Mouse (Mus musculus) kidney, postnatal 0 days (tissue): ENCODE results near the gene Ptgfrn. TPM values are rescaled to one million over a fixed set of nuclear protein-coding genes. Genes with fewer than 3 reads are reported as not detected.

ENCODE experiments used
- ATAC-seq: fragments of 200-750 bp; cut with Nextera tagmentation; replicated peaks from 2 replicates; pipeline ENCODE4 v1.8.0; 2017; ENCODE audit warnings: low read depth, moderate number of reproducible peaks, moderate TSS enrichment, moderate library complexity; ENCODE audit not compliant: low FRiP score
- DNase-seq: peaks from one replicate; pipeline ENCODE4 v3.0.0-alpha.2; 2016; ENCODE audit warnings: low spot score
- H3K27ac ChIP-seq: fragments of 300-500 bp; sonication (generic); 2 replicates; pipeline ENCODE4 v1.5.1; 2014; ENCODE audit warnings: mild to moderate bottlenecking
- H3K27me3 ChIP-seq: fragments of 300-500 bp; sonication (generic); 2 replicates; pipeline ENCODE4 v1.6.1; 2014; ENCODE audit warnings: low read length, mixed read lengths; ENCODE audit not compliant: insufficient read depth
- H3K36me3 ChIP-seq: fragments of 300-500 bp; sonication (generic); 2 replicates; pipeline ENCODE4 v1.6.1; 2014; ENCODE audit warnings: low read length, mixed read lengths; ENCODE audit not compliant: insufficient read depth
- H3K4me1 ChIP-seq: fragments of 300-500 bp; sonication (generic); replicated peaks from 2 replicates; pipeline ENCODE4 v1.6.1; 2014; ENCODE audit warnings: antibody characterized with exemption, low read length, mixed read lengths; ENCODE audit not compliant: insufficient read depth
- H3K4me2 ChIP-seq: fragments of 300-500 bp; sonication (generic); 2 replicates; pipeline ENCODE4 v1.6.1; 2014; ENCODE audit warnings: mild to moderate bottlenecking, low read length, moderate library complexity, mixed read lengths
- H3K4me3 ChIP-seq: fragments of 300-500 bp; sonication (generic); replicated peaks from 2 replicates; pipeline ENCODE4 v1.5.1; 2014; ENCODE audit warnings: low read depth, low read length
- H3K9ac ChIP-seq: fragments of 300-500 bp; sonication (generic); 2 replicates; pipeline ENCODE4 v1.6.1; 2014; ENCODE audit warnings: low read depth, low read length
- H3K9me3 ChIP-seq: fragments of 300-500 bp; sonication (generic); replicated peaks from 2 replicates; pipeline ENCODE4 v1.6.1; 2016; ENCODE audit warnings: low read length, inconsistent platforms, mixed read lengths
- CTCF ChIP-seq: IDR thresholded peaks from 2 replicates; pipeline ENCODE4 v1.5.1; 2016; ENCODE audit warnings: antibody characterized with exemption, low read depth, mild to moderate bottlenecking, moderate library complexity
- WGBS: fragments of 180-500 bp; shearing (Covaris S2); extraction: QIAGEN DNeasy Blood & Tissue Kit; methylation state at CpG from one replicate; pipeline ENCODE4 v1.1.7; 2014; 5-methylcytosine and 5-hydroxymethylcytosine counted together
- polyA plus RNA-seq: library from polyadenylated mRNA; unstranded; fragments of >200 nt; fragmentation: Nextera tagmentation; extraction: Ambion mirVana; gene quantifications from 2 replicates; pipeline ENCODE4 v1.2.1, GENCODE M21; 2015

Ptgfrn gene
- polyA plus RNA-seq, 1 experiment from 2014 or later, result 2.1 TPM

GRCm38 (mm10) chr3:101076966-101077709 is 32.9 kb downstream of the Ptgfrn start:
- Histone ChIP-seq H3K4me2 (no peak overlapping the region), H3K4me1 (0 out of 2 replicates have a peak, but pooled peaks cover 9% of the 10 kb centered on the region), H3K27me3 (no peaks in the 10 kb centered on the region), H3K36me3 (no peaks in the 10 kb centered on the region), H3K4me3 (no peak overlapping the region), H3K9me3 (no peaks in the 10 kb centered on the region), H3K9ac (no peak overlapping the region), H3K27ac (no peak overlapping the region)
- no peak for TF ChIP-seq CTCF
- 89% methylated on average over 25 of the region's 25 CpGs for WGBS
- DNase-seq (no peak), ATAC-seq (no peak)

GRCm38 (mm10) chr3:101075866-101076265 is 34.2 kb downstream of the Ptgfrn start:
- no peak overlapping the region for H3K27ac ChIP-seq
- 0 out of 2 replicates have a peak, but pooled peaks cover 9% of the 10 kb centered on the region for H3K4me1 ChIP-seq
- H3K36me3 ChIP-seq, result no peaks in the 10 kb centered on the region
- H3K9me3 ChIP-seq, result no peaks in the 10 kb centered on the region
- TF ChIP-seq CTCF, result no peak
- no peak overlapping the region for H3K9ac ChIP-seq
- DNase-seq, result peak; percentile 20
- 50% methylated on average over 3 of the region's 3 CpGs for WGBS
- H3K27me3 ChIP-seq, result no peaks in the 10 kb centered on the region
- H3K4me3 ChIP-seq, result no peak overlapping the region
- ATAC-seq, result no peak
- H3K4me2 ChIP-seq, result no peak overlapping the region

- 63% methylated on average over 9 of the region's 9 CpGs for WGBS
- Histone ChIP-seq H3K36me3 (no peaks in the 10 kb centered on the region), H3K9ac (no peak overlapping the region), H3K9me3 (no peaks in the 10 kb centered on the region), H3K4me3 (no peak overlapping the region), H3K4me2 (peak overlapping the region; percentile 8; the same call in 1 of the 2 replicates), H3K27me3 (no peaks in the 10 kb centered on the region), H3K4me1 (peaks cover 9% of the 10 kb centered on the region; the same call in 1 of the 2 replicates), H3K27ac (no peak overlapping the region)
- ATAC-seq, result no peak
- DNase-seq, result no peak
- no peak for TF ChIP-seq CTCF
Measured at GRCm38 (mm10) chr3:101073384-101073783, 36.7 kb downstream of the Ptgfrn start.

- H3K27ac ChIP-seq, result no peak overlapping the region
- DNase-seq (peak; percentile 33), ATAC-seq (peak; percentile 61; the same call in 1 of the 2 replicates)
- no peak for TF ChIP-seq CTCF
- no peaks in the 10 kb centered on the region for H3K27me3 ChIP-seq
- no peaks in the 10 kb centered on the region for H3K9me3 ChIP-seq
- no peaks in the 10 kb centered on the region for H3K36me3 ChIP-seq
- H3K4me1 ChIP-seq, result peaks cover 9% of the 10 kb centered on the region; the same call in 1 of the 2 replicates
- H3K4me2 ChIP-seq, result peak overlapping the region; percentile 8; the same call in 1 of the 2 replicates
- WGBS, result 54% methylated on average over 15 of the region's 15 CpGs
- no peak overlapping the region for H3K9ac ChIP-seq
- no peak overlapping the region for H3K4me3 ChIP-seq
Measured at GRCm38 (mm10) chr3:101072506-101073215, 37.4 kb downstream of the Ptgfrn start.

GRCm38 (mm10) chr3:101071576-101071975 is 38.5 kb downstream of the Ptgfrn start:
- H3K36me3 ChIP-seq, result no peaks in the 10 kb centered on the region
- H3K27me3 ChIP-seq, result no peaks in the 10 kb centered on the region
- DNase-seq, result no peak
- H3K4me3 ChIP-seq, result no peak overlapping the region
- no peak for ATAC-seq
- no peak overlapping the region for H3K4me2 ChIP-seq
- peaks cover 9% of the 10 kb centered on the region; the same call in 1 of the 2 replicates for H3K4me1 ChIP-seq
- no peak for TF ChIP-seq CTCF
- H3K27ac ChIP-seq, result no peak overlapping the region
- no peaks in the 10 kb centered on the region for H3K9me3 ChIP-seq
- H3K9ac ChIP-seq, result no peak overlapping the region

- ATAC-seq, result no peak
- no peak overlapping the region for H3K4me2 ChIP-seq
- 72% methylated on average over 6 of the region's 6 CpGs for WGBS
- TF ChIP-seq CTCF, result no peak
- H3K9ac ChIP-seq, result no peak overlapping the region
- H3K4me3 ChIP-seq, result no peak overlapping the region
- H3K4me1 ChIP-seq, result peaks cover 5% of the 10 kb centered on the region; the same call in 1 of the 2 replicates
- H3K27ac ChIP-seq, result 0 out of 2 replicates have a peak overlapping the region, but pooled peaks have one; percentile 19
- H3K36me3 ChIP-seq, result no peaks in the 10 kb centered on the region
- peak; percentile 16 for DNase-seq
- no peaks in the 10 kb centered on the region for H3K27me3 ChIP-seq
- no peaks in the 10 kb centered on the region for H3K9me3 ChIP-seq
Measured at GRCm38 (mm10) chr3:101070796-101071235, 39.3 kb downstream of the Ptgfrn start.
